Mouse (Mus musculus): ENCODE data around the gene Smug1. TPM values are rescaled to one million over a fixed set of nuclear protein-coding genes. Genes with fewer than 3 reads are reported as not detected.

Gene Smug1
- polyA plus RNA-seq, 1 experiment from 2014 or later, result 37.6 TPM

DNA sequence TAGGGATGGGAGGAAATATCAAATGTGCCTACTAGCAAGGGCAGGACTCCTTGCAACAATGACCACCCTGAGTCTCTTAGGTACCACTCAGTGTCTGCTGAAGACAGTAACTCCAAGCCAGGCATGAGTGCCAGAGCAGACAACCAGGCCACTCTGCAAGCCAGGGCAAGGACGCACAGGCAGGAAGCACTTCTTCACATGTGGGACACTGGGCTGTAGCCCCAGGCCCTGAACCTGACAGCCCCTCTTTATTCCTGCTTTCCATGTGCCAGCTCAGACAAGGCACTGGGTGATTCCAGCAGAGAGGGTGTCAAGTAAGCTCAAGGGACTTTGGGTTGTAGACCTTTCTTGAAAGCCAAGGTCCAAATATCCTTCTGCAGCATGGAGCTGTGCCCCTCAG lies 11.9 kb upstream of the Smug1 start:
- Histone ChIP-seq H3K4me3 (replicated peaks; ENCODE audit: low read length) (no peak overlapping the region), H3K9me3 (ENCODE audit: control insufficient read depth, low read length) (no peaks in the 10 kb centered on the region), H3K27me3 (ENCODE audit: control insufficient read depth, insufficient read depth, low read length) (peaks cover 91% of the 10 kb centered on the region), H3K4me2 (replicated peaks) (no peak overlapping the region), H3K36me3 (replicated peaks; ENCODE audit: control insufficient read depth, insufficient read depth) (no peaks in the 10 kb centered on the region), H3K4me1 (replicated peaks; ENCODE audit: control insufficient read depth, insufficient read depth, low read length) (peaks cover 10% of the 10 kb centered on the region), H3K27ac (no peak overlapping the region), H3K9ac (no peak overlapping the region)
- whole genome bisulfite sequencing, result 59% methylated on average over 1 of the region's 1 CpGs
- ATAC-seq (ENCODE audit: low FRiP score) (no peak), DNase-seq (ENCODE audit: low spot score) (no peak)

DNA sequence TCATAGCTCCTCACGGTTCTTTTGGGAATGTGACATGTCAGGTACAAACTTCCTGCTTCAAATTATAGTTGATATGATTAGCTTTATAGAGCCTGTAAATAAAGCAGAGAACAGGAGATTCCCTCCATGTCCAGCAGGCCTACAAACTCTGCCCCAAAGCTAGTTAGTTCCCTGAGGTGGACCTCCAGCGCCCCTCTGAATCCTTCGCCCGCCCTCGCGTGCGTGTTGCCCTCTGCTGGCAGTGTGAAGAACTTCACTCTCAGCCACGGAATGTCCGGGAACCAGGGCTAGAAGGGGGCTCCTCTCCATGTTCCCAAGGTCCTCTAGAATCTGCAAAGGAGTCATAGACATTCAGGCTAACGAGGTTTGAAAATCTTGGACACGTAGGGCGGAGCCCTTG lies 11.2 kb upstream of the Smug1 start:
- H3K4me1 ChIP-seq (replicated peaks; ENCODE audit: control insufficient read depth, insufficient read depth, low read length), result peaks cover 3% of the 10 kb centered on the region; the same call in 1 of the 2 replicates
- ATAC-seq (ENCODE audit: low FRiP score) (no peak), DNase-seq (ENCODE audit: low spot score) (no peak)
- H3K9ac ChIP-seq, result no peak overlapping the region
- WGBS, result 10% methylated on average over 12 of the region's 12 CpGs
- no peak overlapping the region for H3K4me2 ChIP-seq (replicated peaks)
- no peak overlapping the region for H3K4me3 ChIP-seq (replicated peaks; ENCODE audit: low read length)
- no peaks in the 10 kb centered on the region for H3K36me3 ChIP-seq (replicated peaks; ENCODE audit: control insufficient read depth, insufficient read depth)
- H3K27ac ChIP-seq, result no peak overlapping the region
- no peaks in the 10 kb centered on the region for H3K9me3 ChIP-seq (ENCODE audit: control insufficient read depth, low read length)
- peaks cover 92% of the 10 kb centered on the region for H3K27me3 ChIP-seq (ENCODE audit: control insufficient read depth, insufficient read depth, low read length)

DNA sequence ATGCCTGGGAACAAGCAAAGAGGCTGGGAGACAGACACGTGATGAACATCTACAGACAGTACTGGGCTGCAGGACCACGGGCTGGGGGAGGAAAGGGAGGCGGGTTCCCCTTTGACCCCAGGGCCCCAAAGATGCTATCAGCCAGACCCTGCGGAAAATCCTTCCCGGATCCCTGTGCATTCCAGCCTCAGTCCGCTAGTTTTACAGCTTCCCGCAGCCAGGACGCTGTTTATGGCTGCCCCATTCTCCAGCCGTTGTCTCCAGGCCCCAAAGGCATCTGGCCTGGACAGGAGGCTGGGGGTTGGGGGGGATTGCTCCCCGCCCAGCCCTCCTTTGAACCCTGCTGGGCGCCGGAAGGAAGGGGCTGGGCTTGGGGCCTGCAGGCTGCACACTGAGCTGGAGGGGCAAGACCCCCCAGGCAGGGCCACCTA lies 10.7 kb upstream of the Smug1 start:
- DNase-seq (ENCODE audit: low spot score) (no peak), ATAC-seq (ENCODE audit: low FRiP score) (peak; percentile 21; the same call in 1 of the 2 replicates)
- Histone ChIP-seq H3K4me3 (replicated peaks; ENCODE audit: low read length) (no peak overlapping the region), H3K4me1 (replicated peaks; ENCODE audit: control insufficient read depth, insufficient read depth, low read length) (no peaks in the 10 kb centered on the region), H3K9me3 (ENCODE audit: control insufficient read depth, low read length) (no peaks in the 10 kb centered on the region), H3K27ac (no peak overlapping the region), H3K4me2 (replicated peaks) (no peak overlapping the region), H3K36me3 (replicated peaks; ENCODE audit: control insufficient read depth, insufficient read depth) (no peaks in the 10 kb centered on the region), H3K9ac (no peak overlapping the region), H3K27me3 (ENCODE audit: control insufficient read depth, insufficient read depth, low read length) (peaks cover 92% of the 10 kb centered on the region)
- WGBS, result 3% methylated on average over 12 of the region's 12 CpGs

DNA sequence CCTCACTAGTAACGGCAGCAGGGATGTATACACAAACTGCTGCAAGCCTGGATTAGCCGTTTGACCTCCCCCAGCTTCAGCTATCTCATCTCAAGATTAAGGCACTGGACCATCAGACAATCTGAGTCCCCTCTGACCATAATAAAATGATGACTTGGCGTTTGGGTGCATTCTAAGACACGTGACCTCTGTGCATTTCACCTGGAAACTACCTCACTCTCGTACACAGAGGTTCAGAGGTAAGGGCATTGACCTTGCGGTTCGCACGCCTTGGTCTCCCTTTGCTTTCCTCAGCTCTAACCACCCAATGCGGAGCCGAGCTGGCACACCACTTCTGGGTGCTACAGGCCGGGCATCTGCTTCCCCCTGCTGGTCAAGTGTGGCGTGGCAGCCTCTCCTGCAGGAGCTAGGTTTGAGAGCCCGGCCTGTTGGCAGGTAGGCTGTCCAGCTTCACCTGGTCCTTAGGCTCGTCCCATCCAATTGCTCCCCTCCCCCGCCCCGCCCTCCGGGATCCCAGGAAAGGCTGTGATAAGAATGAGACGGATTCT lies 10.1 kb upstream of the Smug1 start:
- WGBS, result 1% methylated on average over 18 of the region's 18 CpGs
- Histone ChIP-seq H3K9ac (no peak overlapping the region), H3K27me3 (ENCODE audit: control insufficient read depth, insufficient read depth, low read length) (peaks cover 95% of the 10 kb centered on the region), H3K36me3 (replicated peaks; ENCODE audit: control insufficient read depth, insufficient read depth) (no peaks in the 10 kb centered on the region), H3K4me1 (replicated peaks; ENCODE audit: control insufficient read depth, insufficient read depth, low read length) (no peaks in the 10 kb centered on the region), H3K4me3 (replicated peaks; ENCODE audit: low read length) (no peak overlapping the region), H3K4me2 (replicated peaks) (peak overlapping the region; percentile 17; the same call in 1 of the 2 replicates), H3K9me3 (ENCODE audit: control insufficient read depth, low read length) (no peaks in the 10 kb centered on the region), H3K27ac (no peak overlapping the region)
- ATAC-seq (ENCODE audit: low FRiP score) (peak; percentile 66; the same call in 1 of the 2 replicates), DNase-seq (ENCODE audit: low spot score) (peak; percentile 92)

DNA sequence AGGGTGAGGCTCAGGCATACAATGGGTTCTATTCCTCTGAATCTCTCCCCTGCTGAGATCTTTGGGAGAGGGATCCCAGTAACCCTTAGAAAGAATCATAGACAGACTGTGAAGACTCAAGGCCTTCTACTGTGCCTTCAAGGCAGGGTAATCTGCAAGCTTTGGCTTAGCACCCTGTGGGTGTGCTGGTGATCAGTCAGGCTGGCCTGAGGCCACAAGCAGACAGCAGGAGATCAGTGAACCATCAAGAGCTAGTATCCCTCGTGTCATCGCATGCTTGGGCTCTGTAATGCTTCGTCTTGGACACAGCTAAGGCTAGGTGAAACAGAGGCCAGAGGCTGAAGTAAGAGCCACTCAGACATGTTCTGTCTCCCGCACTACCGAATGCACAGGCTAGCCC lies 6.4 kb upstream of the Smug1 start:
- Histone ChIP-seq H3K4me2 (replicated peaks) (no peak overlapping the region), H3K9me3 (ENCODE audit: control insufficient read depth, low read length) (no peaks in the 10 kb centered on the region), H3K27me3 (ENCODE audit: control insufficient read depth, insufficient read depth, low read length) (peaks cover 88% of the 10 kb centered on the region), H3K9ac (no peak overlapping the region), H3K4me3 (replicated peaks; ENCODE audit: low read length) (no peak overlapping the region), H3K36me3 (replicated peaks; ENCODE audit: control insufficient read depth, insufficient read depth) (no peaks in the 10 kb centered on the region), H3K27ac (no peak overlapping the region), H3K4me1 (replicated peaks; ENCODE audit: control insufficient read depth, insufficient read depth, low read length) (peaks cover 19% of the 10 kb centered on the region)
- no peak for ATAC-seq (ENCODE audit: low FRiP score)
- WGBS, result 75% methylated on average over 5 of the region's 5 CpGs
- no peak for DNase-seq (ENCODE audit: low spot score)

DNA sequence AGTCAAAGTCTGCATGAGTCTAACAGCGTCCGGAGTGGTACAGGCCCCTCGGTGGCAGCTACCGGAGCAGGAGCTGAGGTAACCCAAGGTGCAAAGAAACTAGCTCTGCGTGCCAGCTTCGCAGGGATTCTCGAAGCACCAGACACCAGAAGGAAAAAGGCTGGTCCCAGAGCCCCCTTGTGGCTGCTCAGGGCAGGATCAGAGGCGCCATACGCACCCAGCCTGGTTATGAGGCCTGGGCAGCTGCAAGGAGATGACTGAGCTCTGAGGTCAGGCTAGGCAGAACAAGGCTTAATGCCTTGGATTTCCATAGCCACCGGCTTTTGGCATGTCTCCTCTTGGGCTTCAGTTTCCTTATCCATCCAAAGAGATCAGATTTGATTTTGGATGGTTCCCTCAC lies 5.6 kb upstream of the Smug1 start:
- Histone ChIP-seq H3K27me3 (ENCODE audit: control insufficient read depth, insufficient read depth, low read length) (peaks cover 88% of the 10 kb centered on the region), H3K4me2 (replicated peaks) (no peak overlapping the region), H3K4me1 (replicated peaks; ENCODE audit: control insufficient read depth, insufficient read depth, low read length) (peaks cover 23% of the 10 kb centered on the region), H3K9me3 (ENCODE audit: control insufficient read depth, low read length) (no peaks in the 10 kb centered on the region), H3K36me3 (replicated peaks; ENCODE audit: control insufficient read depth, insufficient read depth) (no peaks in the 10 kb centered on the region), H3K9ac (no peak overlapping the region), H3K4me3 (replicated peaks; ENCODE audit: low read length) (no peak overlapping the region), H3K27ac (no peak overlapping the region)
- whole genome bisulfite sequencing, result 4% methylated on average over 10 of the region's 10 CpGs
- peak; percentile 79 for DNase-seq (ENCODE audit: low spot score)
- ATAC-seq (ENCODE audit: low FRiP score), result no peak

DNA sequence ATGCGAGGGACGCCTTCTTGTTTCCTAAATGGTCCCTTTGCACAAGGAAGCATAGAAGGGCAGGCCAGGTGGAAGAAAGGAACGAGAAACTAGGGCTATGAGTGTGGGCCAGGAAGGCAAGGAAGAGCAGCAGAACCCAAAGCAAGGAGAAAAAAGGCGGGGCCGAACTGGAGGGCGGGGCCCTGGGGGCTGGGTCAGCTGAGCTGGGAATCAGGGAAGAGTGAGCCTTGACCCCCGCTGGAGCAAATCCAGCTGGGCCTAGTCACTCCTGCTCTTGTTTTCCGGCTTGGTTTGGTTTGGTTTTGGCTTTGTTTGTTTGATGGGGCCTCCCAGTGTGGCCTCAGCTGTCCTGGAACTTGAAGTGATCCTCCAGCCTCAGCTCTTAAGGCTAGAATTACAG lies 4.4 kb upstream of the Smug1 start:
- Histone ChIP-seq H3K9me3 (ENCODE audit: control insufficient read depth, low read length) (no peaks in the 10 kb centered on the region), H3K27me3 (ENCODE audit: control insufficient read depth, insufficient read depth, low read length) (peaks cover 85% of the 10 kb centered on the region), H3K36me3 (replicated peaks; ENCODE audit: control insufficient read depth, insufficient read depth) (no peaks in the 10 kb centered on the region), H3K4me3 (replicated peaks; ENCODE audit: low read length) (no peak overlapping the region), H3K27ac (no peak overlapping the region), H3K4me2 (replicated peaks) (no peak overlapping the region), H3K4me1 (replicated peaks; ENCODE audit: control insufficient read depth, insufficient read depth, low read length) (peaks cover 23% of the 10 kb centered on the region), H3K9ac (no peak overlapping the region)
- WGBS, result 11% methylated on average over 8 of the region's 8 CpGs
- DNase-seq (ENCODE audit: low spot score) (no peak), ATAC-seq (ENCODE audit: low FRiP score) (no peak)

DNA sequence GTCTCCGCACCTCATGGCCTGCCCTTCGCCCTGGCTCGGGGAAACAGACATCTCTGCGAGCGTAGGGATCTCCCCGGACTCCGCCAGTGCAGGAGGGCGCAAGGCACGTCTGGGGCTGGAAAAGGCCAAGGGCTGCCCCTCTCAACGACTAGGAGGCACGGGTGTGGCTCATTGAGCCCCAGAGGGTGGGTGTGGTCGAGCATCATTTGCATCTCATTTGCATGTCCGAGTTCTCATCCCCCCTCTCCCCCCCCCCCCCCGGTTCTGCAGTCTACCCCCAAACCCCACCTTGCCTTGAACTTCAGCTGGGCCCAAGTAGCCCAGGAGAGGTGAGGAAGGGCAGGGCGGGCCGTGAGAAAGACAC lies 3.4 kb upstream of the Smug1 start:
- 2% methylated on average over 15 of the region's 16 CpGs for WGBS
- Histone ChIP-seq H3K9me3 (ENCODE audit: control insufficient read depth, low read length) (no peaks in the 10 kb centered on the region), H3K4me2 (replicated peaks) (peak overlapping the region; percentile 63), H3K27me3 (ENCODE audit: control insufficient read depth, insufficient read depth, low read length) (peaks cover 77% of the 10 kb centered on the region), H3K4me1 (replicated peaks; ENCODE audit: control insufficient read depth, insufficient read depth, low read length) (peaks cover 23% of the 10 kb centered on the region), H3K9ac (peak overlapping the region; percentile 61; the same call in 1 of the 2 replicates), H3K36me3 (replicated peaks; ENCODE audit: control insufficient read depth, insufficient read depth) (no peaks in the 10 kb centered on the region), H3K4me3 (replicated peaks; ENCODE audit: low read length) (peak overlapping the region; percentile 34), H3K27ac (no peak overlapping the region)
- DNase-seq (ENCODE audit: low spot score) (no peak), ATAC-seq (ENCODE audit: low FRiP score) (no peak)

DNA sequence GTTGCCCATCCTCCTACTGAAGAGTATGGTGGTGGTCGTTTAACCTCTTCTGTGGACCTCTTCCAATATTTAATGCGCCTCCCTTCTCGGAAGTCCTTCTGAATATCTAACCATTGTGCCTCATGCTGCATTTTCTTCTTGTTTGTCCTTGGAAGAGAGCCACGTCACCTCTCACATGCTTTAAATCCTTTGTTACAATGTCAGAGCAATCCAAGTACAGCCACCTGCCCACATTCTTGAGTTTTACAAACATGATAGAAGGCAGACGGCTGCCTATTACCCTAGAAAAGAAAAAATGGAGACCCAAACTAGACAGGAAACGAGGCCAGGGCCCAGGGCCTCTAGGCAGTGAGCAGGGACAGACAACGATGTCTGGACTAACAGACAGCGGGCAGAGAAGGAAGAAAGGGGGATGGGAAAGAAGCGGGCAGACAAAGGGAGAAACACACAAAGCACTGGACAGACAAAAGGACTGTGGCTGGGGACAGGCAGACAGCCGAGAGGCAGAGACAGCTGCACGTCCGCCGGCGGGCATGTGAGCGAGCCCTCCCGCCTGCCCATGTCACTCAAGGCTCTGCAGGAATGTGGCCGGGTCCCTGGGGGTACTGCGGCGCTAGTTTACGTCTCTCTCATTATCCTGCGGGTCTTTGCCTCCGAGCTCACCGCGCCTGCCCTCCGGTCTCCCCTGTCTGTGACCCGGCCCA lies 2.9 kb upstream of the Smug1 start:
- 1% methylated on average over 26 of the region's 26 CpGs for WGBS
- no peaks in the 10 kb centered on the region for H3K36me3 ChIP-seq (replicated peaks; ENCODE audit: control insufficient read depth, insufficient read depth)
- DNase-seq (ENCODE audit: low spot score) (no peak), ATAC-seq (ENCODE audit: low FRiP score) (no peak)
- peak overlapping the region; percentile 34 for H3K4me3 ChIP-seq (replicated peaks; ENCODE audit: low read length)
- H3K4me1 ChIP-seq (replicated peaks; ENCODE audit: control insufficient read depth, insufficient read depth, low read length), result peaks cover 23% of the 10 kb centered on the region
- H3K4me2 ChIP-seq (replicated peaks), result peak overlapping the region; percentile 63
- H3K9me3 ChIP-seq (ENCODE audit: control insufficient read depth, low read length), result no peaks in the 10 kb centered on the region
- H3K9ac ChIP-seq, result peak overlapping the region; percentile 61; the same call in 1 of the 2 replicates
- peak overlapping the region; percentile 82 for H3K27ac ChIP-seq
- peaks cover 71% of the 10 kb centered on the region for H3K27me3 ChIP-seq (ENCODE audit: control insufficient read depth, insufficient read depth, low read length)

Measured in hindbrain, embryonic 14.5 days (tissue).